Mouse (Mus musculus): Measurements from ENCODE around the gene Erv3. TPM values are rescaled to one million over a fixed set of nuclear protein-coding genes. Genes with fewer than 3 reads are reported as not detected.

Erv3 gene
- polyA plus RNA-seq, 1 experiment from 2014 or later: not detected

Other genes starting within 250 kb of the Erv3 start
- gene Prnp, start 50.2 kb upstream of the Erv3 start, polyA plus RNA-seq (2018): 25.4 to 33.8 TPM (median 26.1 TPM) in 3 replicates
- gene Prn, start 50.2 kb upstream of the Erv3 start, polyA plus RNA-seq (2018): not detected in 3 replicates
- 0.10 TPM in 1 of 3 replicates, not detected in the others for gene Prnd, start 91.1 kb upstream of the Erv3 start, polyA plus RNA-seq (2018)
- 73.9 to 95.6 TPM (median 92.2 TPM) in 3 replicates for gene Rassf2, start 170.5 kb upstream of the Erv3 start, polyA plus RNA-seq (2018)

Data from macrophage (primary cell).